Mouse (Mus musculus): ENCODE measurements around the gene Dmc1.

GRCm38 (mm10) chr15:79527192-79527591, 77.7 kb downstream of the Dmc1 start:
- TF ChIP-seq CTCF (IDR thresholded peaks at IDR 0.05) (no peak), EP300 (IDR thresholded peaks at IDR 0.05) (no peak)
